Mouse (Mus musculus): ENCODE results near the gene Acvr1.

- peak; percentile 71 for TF ChIP-seq CTCF (conservative IDR thresholded peaks at IDR 0.05; ENCODE audit: low read length)
- TF ChIP-seq NANOG (IDR thresholded peaks at IDR 0.05; ENCODE audit: borderline replicate concordance, low read length) = no peak
- TF ChIP-seq POU5F1 (IDR thresholded peaks at IDR 0.05; ENCODE audit: borderline replicate concordance, low read length) = no peak
Measured at GRCm38 (mm10) chr2:58458820-58459371, 108.1 kb downstream of the Acvr1 start.
